Mouse (Mus musculus) forebrain, embryonic 13.5 days (tissue): ENCODE measurements around the gene Rgs9. TPM values are rescaled to one million over a fixed set of nuclear protein-coding genes. Genes with fewer than 3 reads are reported as not detected.

Experiments
- ATAC-seq: fragments of 200-750 bp; cut with Nextera tagmentation; 2 replicates; pipeline ENCODE4 v1.8.0; 2017
- H3K27ac ChIP-seq: fragments of 300-500 bp; sonication (generic); 2 replicates; pipeline ENCODE4 v1.5.1; 2015; ENCODE audit warnings: inconsistent platforms, mild to moderate bottlenecking, moderate library complexity
- H3K27me3 ChIP-seq: fragments of 300-500 bp; sonication (generic); 2 replicates; pipeline ENCODE4 v1.6.1; 2015; ENCODE audit warnings: mild to moderate bottlenecking, inconsistent platforms
- H3K36me3 ChIP-seq: fragments of 300-500 bp; sonication (generic); 2 replicates; pipeline ENCODE4 v1.6.1; 2015; ENCODE audit warnings: mild to moderate bottlenecking, inconsistent platforms; ENCODE audit not compliant: poor library complexity, severe bottlenecking
- H3K4me1 ChIP-seq: fragments of 300-500 bp; sonication (generic); 2 replicates; pipeline ENCODE4 v1.6.1; 2015; ENCODE audit warnings: inconsistent platforms
- H3K4me2 ChIP-seq: fragments of 300-500 bp; sonication (generic); 2 replicates; pipeline ENCODE4 v1.6.1; 2015; ENCODE audit warnings: inconsistent platforms, mild to moderate bottlenecking, moderate library complexity
- H3K4me3 ChIP-seq: fragments of 300-500 bp; sonication (generic); 2 replicates; pipeline ENCODE4 v1.5.1; 2015; ENCODE audit warnings: mild to moderate bottlenecking, inconsistent platforms
- H3K9ac ChIP-seq: fragments of 300-500 bp; sonication (generic); 2 replicates; pipeline ENCODE4 v1.6.1; 2015; ENCODE audit warnings: mild to moderate bottlenecking, inconsistent platforms
- H3K9me3 ChIP-seq: fragments of 300-500 bp; sonication (generic); replicated peaks from 2 replicates; pipeline ENCODE4 v1.6.1; 2016; ENCODE audit warnings: inconsistent platforms
- WGBS: fragments of 180-500 bp; shearing (Covaris S2); methylation state at CpG from one replicate; pipeline ENCODE4 v1.1.7; 2015; 5-methylcytosine and 5-hydroxymethylcytosine counted together
- polyA plus RNA-seq: library from polyadenylated mRNA; unstranded; fragments of >200 nt; fragmentation: Nextera tagmentation; extraction: Ambion mirVana; gene quantifications from 2 replicates; pipeline ENCODE4 v1.2.1, GENCODE M21; 2015

Rgs9 gene
- polyA plus RNA-seq, 1 experiment from 2014 or later: 3.0 TPM

DNA sequence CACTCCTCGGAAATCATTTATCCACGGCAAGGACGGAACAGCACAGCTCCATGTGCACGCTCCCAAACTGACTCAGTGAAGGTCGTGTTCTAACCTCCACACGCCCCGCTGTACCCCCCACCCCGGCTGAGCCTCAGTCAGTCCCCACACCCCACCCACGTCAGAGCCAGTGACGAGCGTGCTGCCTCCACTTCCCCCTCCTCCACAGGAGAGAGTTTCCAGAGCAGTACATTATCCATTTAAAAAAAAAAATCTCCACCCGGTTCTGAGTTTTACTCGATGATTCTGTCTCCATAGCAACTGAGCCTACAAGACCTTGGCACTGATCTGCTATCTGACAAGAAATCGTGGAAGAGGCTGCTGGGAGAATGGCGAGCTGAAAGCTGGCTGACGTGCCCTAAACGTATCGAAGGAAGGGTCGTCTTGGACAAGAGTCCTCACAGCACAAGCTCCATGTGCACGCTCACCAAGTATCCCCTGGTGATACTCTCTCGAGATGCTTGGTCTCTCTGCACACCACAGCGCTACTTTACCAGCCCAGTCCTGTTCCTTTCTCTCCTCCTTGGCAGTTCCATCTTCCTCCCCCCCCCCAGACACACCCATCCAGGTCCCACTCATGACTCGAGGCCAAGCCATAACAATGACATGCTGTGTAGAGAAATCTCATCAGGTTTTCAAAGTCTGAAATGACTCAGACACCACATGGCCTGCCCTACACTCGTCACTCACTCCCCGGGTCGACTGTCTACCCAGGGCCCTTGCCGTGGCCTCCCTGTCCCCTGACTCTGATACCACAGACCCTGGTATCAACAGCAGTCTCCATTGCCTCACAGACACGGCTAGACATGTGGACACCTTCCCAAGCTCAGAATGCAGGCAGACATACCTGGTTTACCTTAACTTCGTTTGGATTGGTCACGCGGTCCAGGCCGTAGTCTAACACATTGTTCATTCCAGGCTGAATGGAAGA is 38.7 kb downstream of the Rgs9 start:
- H3K4me1 ChIP-seq: no peaks in the 10 kb centered on the region
- H3K36me3 ChIP-seq: no peaks in the 10 kb centered on the region
- H3K9ac ChIP-seq: no peak overlapping the region
- no peaks in the 10 kb centered on the region for H3K27me3 ChIP-seq
- no peak overlapping the region for H3K4me2 ChIP-seq
- WGBS: 89% methylated on average over 32 of the region's 32 CpGs
- H3K9me3 ChIP-seq: no peaks in the 10 kb centered on the region
- ATAC-seq: no peak
- no peak overlapping the region for H3K27ac ChIP-seq
- H3K4me3 ChIP-seq: no peak overlapping the region

DNA sequence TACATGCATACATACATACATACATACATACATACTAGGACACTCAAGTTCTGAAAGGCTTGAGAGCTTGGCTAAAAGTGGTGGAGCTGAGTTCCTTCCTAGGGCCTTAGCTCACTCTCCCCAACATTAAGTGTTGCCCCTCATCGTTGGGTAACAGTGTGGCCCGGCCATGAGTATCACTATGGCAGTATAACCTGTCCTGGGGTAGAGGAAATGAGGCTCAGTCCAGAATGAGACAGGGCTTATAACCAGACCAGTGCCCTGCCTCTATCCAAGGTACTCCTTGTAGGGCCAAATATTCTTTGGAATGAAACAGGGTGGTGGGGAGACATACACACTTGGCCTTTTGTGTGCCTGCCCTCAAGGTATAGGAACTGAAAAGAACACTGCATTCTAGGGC is 40.1 kb downstream of the Rgs9 start:
- Histone ChIP-seq H3K36me3 (no peaks in the 10 kb centered on the region), H3K27me3 (no peaks in the 10 kb centered on the region), H3K4me3 (no peak overlapping the region), H3K4me1 (0 out of 2 replicates have a peak, but pooled peaks cover 2% of the 10 kb centered on the region), H3K27ac (no peak overlapping the region), H3K4me2 (no peak overlapping the region), H3K9ac (no peak overlapping the region), H3K9me3 (no peaks in the 10 kb centered on the region)
- 87% methylated on average over 2 of the region's 2 CpGs for WGBS
- no peak for ATAC-seq

DNA sequence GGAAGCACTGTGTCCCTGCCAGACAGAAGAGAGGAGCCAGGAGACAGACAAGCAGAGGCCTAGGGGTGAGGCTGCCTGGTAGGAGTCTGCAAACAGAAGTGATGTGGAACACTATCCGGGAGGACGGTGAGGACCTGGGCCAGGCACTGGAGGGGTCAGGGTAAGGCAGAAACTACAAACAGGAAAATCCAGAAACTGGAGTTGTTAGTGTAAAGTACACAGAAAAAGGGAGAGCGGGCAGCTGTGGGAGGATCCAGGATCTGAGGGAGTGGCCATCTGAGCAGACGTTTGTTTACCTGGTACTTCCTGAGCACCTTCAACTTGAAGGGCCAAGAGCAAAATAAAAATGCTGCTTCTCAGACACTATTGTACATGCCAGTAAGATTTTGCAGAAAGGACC is 42.9 kb downstream of the Rgs9 start:
- Histone ChIP-seq H3K9ac (no peak overlapping the region), H3K36me3 (no peaks in the 10 kb centered on the region), H3K4me3 (no peak overlapping the region), H3K9me3 (no peaks in the 10 kb centered on the region), H3K27ac (no peak overlapping the region), H3K4me1 (0 out of 2 replicates have a peak, but pooled peaks cover 6% of the 10 kb centered on the region), H3K27me3 (no peaks in the 10 kb centered on the region), H3K4me2 (no peak overlapping the region)
- ATAC-seq: no peak
- 86% methylated on average over 4 of the region's 4 CpGs for WGBS

DNA sequence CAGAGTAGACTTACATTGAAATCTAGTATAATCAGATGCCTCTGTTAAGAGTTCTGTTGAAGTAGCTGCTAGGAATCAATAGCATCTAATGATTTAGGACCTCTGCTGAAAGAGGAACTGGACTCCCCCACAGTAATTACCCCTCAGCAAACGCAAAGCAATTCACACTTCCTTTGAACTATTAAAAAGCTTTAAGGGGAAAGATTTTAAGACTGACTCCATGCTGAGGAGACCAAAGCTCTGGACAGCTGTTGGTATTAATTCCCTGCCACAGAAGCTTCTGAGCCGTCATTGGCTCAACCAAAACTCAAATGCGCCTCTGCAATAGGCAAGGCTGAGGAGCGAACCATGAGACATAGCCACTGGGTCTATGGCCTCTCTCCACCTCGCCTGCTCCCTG is 45.4 kb downstream of the Rgs9 start:
- H3K9ac ChIP-seq: no peak overlapping the region
- H3K9me3 ChIP-seq: no peaks in the 10 kb centered on the region
- H3K27ac ChIP-seq: no peak overlapping the region
- H3K4me3 ChIP-seq: no peak overlapping the region
- no peak for ATAC-seq
- H3K36me3 ChIP-seq: no peaks in the 10 kb centered on the region
- 52% methylated on average over 5 of the region's 5 CpGs for WGBS
- H3K27me3 ChIP-seq: no peaks in the 10 kb centered on the region
- H3K4me1 ChIP-seq: 0 out of 2 replicates have a peak, but pooled peaks cover 6% of the 10 kb centered on the region
- H3K4me2 ChIP-seq: no peak overlapping the region

DNA sequence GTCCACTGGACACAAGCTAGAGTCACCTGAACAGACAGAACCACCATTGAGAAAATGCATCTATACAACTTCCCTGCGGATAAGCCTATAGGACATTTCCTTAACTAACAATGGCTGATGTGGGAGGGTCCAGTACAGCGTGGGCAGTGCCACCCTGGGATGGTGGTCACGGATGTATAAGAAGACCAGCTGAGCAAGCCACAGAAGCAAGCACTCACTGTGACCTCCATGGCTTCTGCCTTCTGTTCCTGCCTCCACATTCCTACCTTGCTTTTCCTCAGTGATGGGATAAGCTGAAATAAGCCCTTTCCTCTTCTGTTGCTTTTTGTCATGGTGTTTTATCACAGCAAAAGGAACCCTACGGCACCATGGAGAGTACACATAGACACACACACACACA is 47.4 kb downstream of the Rgs9 start:
- Histone ChIP-seq H3K4me1 (0 out of 2 replicates have a peak, but pooled peaks cover 6% of the 10 kb centered on the region), H3K27me3 (no peaks in the 10 kb centered on the region), H3K4me2 (no peak overlapping the region), H3K9me3 (no peaks in the 10 kb centered on the region), H3K36me3 (no peaks in the 10 kb centered on the region), H3K9ac (no peak overlapping the region), H3K27ac (no peak overlapping the region), H3K4me3 (no peak overlapping the region)
- no peak for ATAC-seq
- 93% methylated on average over 4 of the region's 4 CpGs for WGBS

DNA sequence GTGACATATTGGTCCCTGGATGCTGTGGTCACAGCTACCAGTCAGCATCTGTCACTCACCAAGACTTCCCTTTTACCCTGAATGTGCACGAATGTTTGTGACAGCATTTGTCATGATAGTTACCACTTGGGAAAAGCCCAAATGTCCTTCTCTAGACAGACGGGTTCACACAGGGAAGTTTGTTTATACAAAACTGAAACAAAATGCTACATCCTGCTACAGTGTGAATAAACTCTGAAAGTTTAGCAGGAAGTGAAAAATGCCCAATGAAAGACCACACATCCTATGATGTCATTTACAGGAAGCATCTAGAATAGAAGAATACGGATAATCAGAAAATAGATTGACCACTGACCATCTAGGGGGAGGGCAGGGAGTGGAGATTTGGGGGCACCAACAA is 51.0 kb downstream of the Rgs9 start:
- Histone ChIP-seq H3K36me3 (no peaks in the 10 kb centered on the region), H3K4me3 (no peak overlapping the region), H3K4me1 (no peaks in the 10 kb centered on the region), H3K27ac (no peak overlapping the region), H3K27me3 (peaks cover 5% of the 10 kb centered on the region; the same call in 1 of the 2 replicates), H3K9me3 (no peaks in the 10 kb centered on the region), H3K4me2 (no peak overlapping the region), H3K9ac (no peak overlapping the region)
- ATAC-seq: no peak
- 80% methylated on average over 3 of the region's 3 CpGs for WGBS

DNA sequence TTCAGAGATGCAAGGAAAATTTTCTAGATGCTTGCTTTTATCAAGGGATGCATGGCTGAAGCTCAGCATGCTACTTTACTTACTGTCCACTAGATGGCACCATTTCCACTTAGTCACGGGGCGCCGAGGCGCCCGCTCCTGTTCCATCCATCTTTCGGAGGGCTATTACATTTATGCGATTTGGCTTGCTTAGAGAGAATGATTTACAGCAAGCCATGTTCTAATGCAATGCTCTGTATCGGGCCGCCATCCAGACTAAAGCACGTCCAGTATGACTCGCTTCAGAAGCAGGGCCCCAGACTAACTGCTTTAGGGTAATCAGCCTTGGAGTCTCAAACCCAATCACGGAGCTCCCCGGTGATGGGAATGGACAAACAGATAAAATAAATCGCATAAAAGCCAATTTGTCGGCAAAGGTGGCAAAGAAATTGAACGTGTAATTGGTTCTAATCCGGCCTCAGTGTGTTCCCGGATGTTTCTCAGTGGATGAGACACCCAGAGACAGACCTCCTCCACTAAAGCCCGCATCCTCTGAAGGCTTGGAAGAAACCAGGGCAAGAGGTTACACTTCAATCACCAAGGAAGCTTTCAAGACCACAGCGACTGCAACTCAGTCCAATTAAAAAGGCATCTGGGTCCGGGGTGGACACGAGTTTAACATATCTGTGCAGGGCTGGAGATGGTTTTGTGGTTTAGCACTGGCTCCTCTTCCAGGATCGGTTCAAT is 53.1 kb downstream of the Rgs9 start:
- WGBS: 29% methylated on average over 23 of the region's 23 CpGs
- H3K4me1 ChIP-seq: no peaks in the 10 kb centered on the region
- no peak overlapping the region for H3K4me3 ChIP-seq
- no peak overlapping the region for H3K27ac ChIP-seq
- H3K27me3 ChIP-seq: peaks cover 5% of the 10 kb centered on the region; the same call in 1 of the 2 replicates
- no peaks in the 10 kb centered on the region for H3K9me3 ChIP-seq
- H3K9ac ChIP-seq: peak overlapping the region; percentile 31; the same call in 1 of the 2 replicates
- peak overlapping the region; percentile 47 for H3K4me2 ChIP-seq
- ATAC-seq: peak; percentile 86
- H3K36me3 ChIP-seq: no peaks in the 10 kb centered on the region

DNA sequence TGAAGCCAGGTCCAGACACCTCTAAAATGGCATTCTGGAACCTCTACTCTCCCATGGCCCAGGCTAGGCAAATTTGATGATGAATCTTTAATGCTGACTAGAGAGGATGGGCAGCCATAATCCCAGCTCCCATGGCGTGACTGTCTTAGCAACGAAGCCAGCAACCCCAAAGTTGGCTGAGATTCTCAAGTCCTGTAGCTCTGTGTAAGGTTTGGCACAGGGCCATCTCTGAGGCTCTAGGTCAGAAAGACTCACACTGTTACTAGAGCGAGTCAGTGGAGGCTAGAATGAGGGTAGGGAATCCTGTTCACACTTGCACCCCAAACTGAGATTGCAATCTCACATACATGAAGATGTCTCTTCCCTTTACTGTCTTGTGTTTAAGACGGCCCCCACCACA is 57.8 kb downstream of the Rgs9 start:
- no peak for ATAC-seq
- 79% methylated on average over 4 of the region's 4 CpGs for WGBS
- no peak overlapping the region for H3K27ac ChIP-seq
- H3K9ac ChIP-seq: no peak overlapping the region
- H3K4me3 ChIP-seq: no peak overlapping the region
- H3K36me3 ChIP-seq: no peaks in the 10 kb centered on the region
- no peak overlapping the region for H3K4me2 ChIP-seq
- no peaks in the 10 kb centered on the region for H3K9me3 ChIP-seq
- peaks cover 4% of the 10 kb centered on the region; the same call in 1 of the 2 replicates for H3K27me3 ChIP-seq
- peaks cover 18% of the 10 kb centered on the region for H3K4me1 ChIP-seq

DNA sequence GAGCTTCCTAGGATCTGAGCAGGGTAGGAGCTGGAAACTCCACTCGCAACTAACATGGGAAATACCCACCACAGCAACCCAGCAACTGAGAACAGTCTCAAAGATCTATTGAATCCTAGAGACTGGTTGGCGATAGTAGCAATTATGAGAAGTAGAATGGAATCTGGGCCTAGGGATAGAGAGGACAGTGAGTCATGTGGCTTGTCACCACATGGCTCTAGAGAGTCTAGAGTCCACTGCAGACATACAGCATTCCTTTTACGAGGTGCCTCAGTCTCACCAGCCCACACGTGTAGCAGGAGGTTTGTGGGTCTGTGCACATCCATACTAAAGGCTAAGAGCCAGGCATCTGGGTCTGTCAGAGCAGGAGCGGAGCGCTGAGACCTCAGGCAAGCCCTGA is 59.3 kb downstream of the Rgs9 start:
- 88% methylated on average over 6 of the region's 6 CpGs for WGBS
- Histone ChIP-seq H3K9me3 (no peaks in the 10 kb centered on the region), H3K4me1 (peaks cover 18% of the 10 kb centered on the region), H3K9ac (no peak overlapping the region), H3K27ac (no peak overlapping the region), H3K27me3 (no peaks in the 10 kb centered on the region), H3K36me3 (no peaks in the 10 kb centered on the region), H3K4me2 (no peak overlapping the region), H3K4me3 (no peak overlapping the region)
- ATAC-seq: no peak

DNA sequence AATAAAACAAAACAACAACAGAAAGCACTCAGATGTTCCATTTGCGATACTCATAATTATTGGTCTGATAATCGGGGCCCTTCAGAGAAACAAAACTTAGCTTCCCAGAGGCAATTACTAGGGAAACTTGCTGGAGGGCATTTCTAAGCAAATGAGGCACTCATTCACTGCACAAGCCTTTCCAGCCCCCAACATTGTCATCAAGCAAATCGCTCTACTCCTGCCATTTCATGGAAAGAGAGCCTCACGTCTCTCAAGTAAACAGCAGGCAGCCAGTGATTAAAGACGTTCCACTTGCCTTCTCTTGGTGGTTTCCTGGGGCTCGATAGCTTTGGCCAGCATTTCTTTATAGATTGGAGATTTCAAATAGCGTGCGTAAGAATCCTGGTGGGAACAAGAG is 60.1 kb downstream of the Rgs9 start:
- Histone ChIP-seq H3K9ac (no peak overlapping the region), H3K27me3 (no peaks in the 10 kb centered on the region), H3K4me1 (peaks cover 18% of the 10 kb centered on the region), H3K36me3 (no peaks in the 10 kb centered on the region), H3K27ac (peak overlapping the region; percentile 14; the same call in 1 of the 2 replicates), H3K4me3 (no peak overlapping the region), H3K9me3 (no peaks in the 10 kb centered on the region), H3K4me2 (peak overlapping the region; percentile 6)
- ATAC-seq: no peak
- 12% methylated on average over 8 of the region's 8 CpGs for WGBS

DNA sequence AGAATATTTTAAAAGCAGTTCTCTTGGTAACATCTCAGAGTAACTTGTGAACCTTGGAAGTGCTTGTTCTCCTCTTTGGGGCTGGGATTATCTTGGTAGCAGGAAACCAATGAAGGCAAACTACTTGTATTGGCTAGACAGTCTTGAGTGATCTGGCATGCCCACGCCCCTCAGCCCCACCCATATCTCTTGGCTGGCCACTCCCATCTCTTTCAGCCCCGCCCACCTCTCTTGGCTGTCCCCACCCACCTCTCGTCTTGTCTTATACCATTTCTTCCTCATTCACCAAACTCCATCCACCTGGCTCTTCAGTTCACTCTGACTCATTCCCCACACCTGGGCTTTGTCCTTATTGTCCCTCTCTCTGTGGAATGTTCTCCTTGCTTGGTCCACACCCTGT is 64.3 kb downstream of the Rgs9 start:
- Histone ChIP-seq H3K4me1 (peaks cover 17% of the 10 kb centered on the region), H3K9ac (no peak overlapping the region), H3K4me3 (no peak overlapping the region), H3K4me2 (no peak overlapping the region), H3K36me3 (no peaks in the 10 kb centered on the region), H3K27ac (no peak overlapping the region), H3K9me3 (no peaks in the 10 kb centered on the region; the same call in 1 of the 2 replicates), H3K27me3 (no peaks in the 10 kb centered on the region)
- no peak for ATAC-seq
- 81% methylated on average over 3 of the region's 3 CpGs for WGBS

DNA sequence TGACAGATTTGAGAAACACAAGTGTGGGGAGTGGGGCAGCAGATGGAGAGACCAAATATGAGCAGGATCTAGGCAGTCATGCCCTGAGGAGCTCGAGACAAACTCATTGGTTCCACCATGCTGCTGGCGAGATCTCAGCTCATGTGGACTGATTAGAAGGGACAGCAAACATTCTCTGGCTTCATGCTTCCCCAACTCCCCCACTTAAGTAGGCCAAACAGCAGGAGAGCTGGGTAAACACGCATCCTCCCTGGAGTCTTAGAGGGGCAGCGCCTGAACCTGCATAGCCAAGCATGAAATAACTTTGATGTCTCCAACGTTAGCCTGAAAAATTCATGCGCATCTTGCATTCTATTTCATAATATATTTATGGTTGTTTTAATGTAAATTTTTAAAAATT is 65.1 kb downstream of the Rgs9 start:
- Histone ChIP-seq H3K9me3 (no peaks in the 10 kb centered on the region; the same call in 1 of the 2 replicates), H3K4me1 (peaks cover 9% of the 10 kb centered on the region), H3K27ac (no peak overlapping the region), H3K27me3 (no peaks in the 10 kb centered on the region), H3K36me3 (no peaks in the 10 kb centered on the region), H3K4me2 (no peak overlapping the region), H3K4me3 (no peak overlapping the region), H3K9ac (no peak overlapping the region)
- 77% methylated on average over 6 of the region's 6 CpGs for WGBS
- no peak for ATAC-seq
